Mouse (Mus musculus): Measurements from ENCODE around the gene Map3k5.

DNA sequence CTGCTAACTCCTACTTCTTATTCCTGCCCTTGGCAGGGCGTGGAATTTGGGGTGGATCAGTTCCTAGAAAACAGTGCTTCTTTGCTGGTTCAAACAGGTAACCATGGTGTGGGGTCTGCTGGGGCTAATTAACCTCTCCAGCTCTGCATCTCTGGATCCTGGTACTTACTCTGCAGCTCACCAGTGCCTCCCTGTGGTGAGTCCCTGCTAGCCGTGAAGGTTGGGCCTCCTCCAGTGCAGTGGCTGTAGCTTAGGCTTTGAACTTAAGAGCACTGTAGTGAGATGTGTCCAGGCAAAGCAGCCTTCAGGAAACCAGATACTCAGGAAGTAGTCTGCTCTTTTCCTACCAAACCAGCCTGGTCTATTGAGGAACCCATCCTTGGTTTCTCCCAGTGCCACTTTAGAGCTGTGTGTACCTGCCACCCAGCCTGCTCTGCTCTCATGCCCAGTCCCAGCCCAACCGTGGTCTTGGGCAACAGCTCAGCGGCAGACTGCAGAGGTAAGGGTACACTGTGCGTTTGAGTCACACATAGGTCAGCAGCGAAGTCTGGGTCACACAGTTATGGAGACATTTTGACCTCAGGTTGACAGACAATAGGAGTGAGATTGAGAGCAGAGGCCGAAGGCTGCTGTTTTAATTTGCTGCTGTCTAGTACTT lies 139.1 kb downstream of the Map3k5 start:
- TF ChIP-seq BHLHE40 (IDR thresholded peaks at IDR 0.05; ENCODE audit: low read depth, low read length): no peak
- TF ChIP-seq USF2 (conservative IDR thresholded peaks at IDR 0.05; ENCODE audit: low read depth, low read length): no peak
- TF ChIP-seq ZC3H11A (IDR thresholded peaks at IDR 0.05; ENCODE audit: low read depth, low read length): peak; percentile 84
- peak; percentile 69 to 93 for TF ChIP-seq CTCF (conservative IDR thresholded peaks at IDR 0.05 in 1 of 2, IDR thresholded peaks at IDR 0.05 in 1 of 2; ENCODE audit: low read depth in 2 of 2, low read length in 2 of 2)
- no peak for TF ChIP-seq USF1 (IDR thresholded peaks at IDR 0.05; ENCODE audit: low read depth, low read length)
- TF ChIP-seq CHD1 (IDR thresholded peaks at IDR 0.05; ENCODE audit: low read depth, low read length): no peak
- no peak for TF ChIP-seq GABPA (IDR thresholded peaks at IDR 0.05; ENCODE audit: insufficient replicate concordance, low read depth, low read length)
- TF ChIP-seq MAX (IDR thresholded peaks at IDR 0.05; ENCODE audit: low read length): no peak
- TF ChIP-seq ZMIZ1 (IDR thresholded peaks at IDR 0.05; ENCODE audit: low read depth, low read length): 0 out of 2 replicates have a peak, but pooled peaks have one; percentile 27

Data from CH12.LX (cell line).